Mouse (Mus musculus): ENCODE measurements around the gene Rapgef5. TPM values are rescaled to one million over a fixed set of nuclear protein-coding genes. Genes with fewer than 3 reads are reported as not detected.

The Rapgef5 gene
- total RNA-seq, 2 experiments from 2014 or later: 129 to 141 TPM

- intact Hi-C loops (cut with DNase I): loop anchor here (5.0 kb wide), 1 partner anchor 173 kb away; no protein-coding TSS in a partner anchor
- DNase-seq (ENCODE audit: low spot score in 2 of 2): no peak
These were observed 72.9 kb downstream of the Rapgef5 start for GRCm38 (mm10) chr12:117589186-117589585.

- peak; percentile 12 to 18 for DNase-seq (ENCODE audit: low spot score in 2 of 2)
- intact Hi-C loops (cut with DNase I): no loop called here
These were observed 75.7 kb downstream of the Rapgef5 start for GRCm38 (mm10) chr12:117592019-117592418.

GRCm38 (mm10) chr12:117592583-117592982 is 76.3 kb downstream of the Rapgef5 start:
- no peak for DNase-seq (ENCODE audit: low spot score in 2 of 2)
- intact Hi-C loops (cut with DNase I): no loop called here

GRCm38 (mm10) chr12:117595179-117595578 is 78.9 kb downstream of the Rapgef5 start:
- DNase-seq (ENCODE audit: low spot score in 2 of 2): no peak
- intact Hi-C loops (cut with DNase I): no loop called here

- intact Hi-C loops (cut with DNase I): no loop called here
- no peak for DNase-seq (ENCODE audit: low spot score in 2 of 2)
These were observed 81.9 kb downstream of the Rapgef5 start for GRCm38 (mm10) chr12:117598190-117598589.

GRCm38 (mm10) chr12:117605966-117606365 is 89.7 kb downstream of the Rapgef5 start:
- intact Hi-C loops (cut with DNase I): no loop called here
- no peak for DNase-seq (ENCODE audit: low spot score in 2 of 2)

GRCm38 (mm10) chr12:117612715-117613114 is 96.4 kb downstream of the Rapgef5 start:
- intact Hi-C loops (cut with DNase I): no loop called here
- DNase-seq (ENCODE audit: low spot score in 2 of 2): no peak

GRCm38 (mm10) chr12:117619523-117620023 is 103.3 kb downstream of the Rapgef5 start:
- intact Hi-C loops (cut with DNase I): no loop called here
- no peak for DNase-seq (ENCODE audit: low spot score in 2 of 2)

- intact Hi-C loops (cut with DNase I): no loop called here
- DNase-seq (ENCODE audit: low spot score in 2 of 2): no peak
These were observed 106.7 kb downstream of the Rapgef5 start for GRCm38 (mm10) chr12:117622972-117623371.

GRCm38 (mm10) chr12:117627311-117627710 is 111.0 kb downstream of the Rapgef5 start:
- intact Hi-C loops (cut with DNase I): no loop called here
- peak in 1 of 2 experiments; percentile 17 for DNase-seq (ENCODE audit: low spot score in 2 of 2)

- intact Hi-C loops (cut with DNase I): no loop called here
- no peak for DNase-seq (ENCODE audit: low spot score in 2 of 2)
These were observed 112.2 kb downstream of the Rapgef5 start for GRCm38 (mm10) chr12:117628321-117629093.

- DNase-seq (ENCODE audit: low spot score in 2 of 2): no peak
- intact Hi-C loops (cut with DNase I): no loop called here
These were observed 115.9 kb downstream of the Rapgef5 start for GRCm38 (mm10) chr12:117632133-117632532.

GRCm38 (mm10) chr12:117636139-117636772 is 120.0 kb downstream of the Rapgef5 start:
- intact Hi-C loops (cut with DNase I): no loop called here
- no peak for DNase-seq (ENCODE audit: low spot score in 2 of 2)

- intact Hi-C loops (cut with DNase I): no loop called here
- peak; percentile 43 to 57 for DNase-seq (ENCODE audit: low spot score in 2 of 2)
These were observed 120.7 kb downstream of the Rapgef5 start for GRCm38 (mm10) chr12:117636969-117637368.

- no peak for DNase-seq (ENCODE audit: low spot score in 2 of 2)
- intact Hi-C loops (cut with DNase I): no loop called here
These were observed 122.6 kb downstream of the Rapgef5 start for GRCm38 (mm10) chr12:117638833-117639232.

GRCm38 (mm10) chr12:117639356-117640121 is 123.3 kb downstream of the Rapgef5 start:
- intact Hi-C loops (cut with DNase I): no loop called here
- DNase-seq (ENCODE audit: low spot score in 2 of 2): no peak

GRCm38 (mm10) chr12:117642512-117642911 is 126.2 kb downstream of the Rapgef5 start:
- no peak for DNase-seq (ENCODE audit: low spot score in 2 of 2)
- intact Hi-C loops (cut with DNase I): no loop called here

- intact Hi-C loops (cut with DNase I): no loop called here
- DNase-seq (ENCODE audit: low spot score in 2 of 2): no peak
These were observed 129.5 kb downstream of the Rapgef5 start for GRCm38 (mm10) chr12:117645771-117646170.

GRCm38 (mm10) chr12:117653920-117654472 is 137.7 kb downstream of the Rapgef5 start:
- intact Hi-C loops (cut with DNase I): no loop called here
- no peak for DNase-seq (ENCODE audit: low spot score in 2 of 2)

GRCm38 (mm10) chr12:117656935-117657334 is 140.7 kb downstream of the Rapgef5 start:
- DNase-seq (ENCODE audit: low spot score in 2 of 2): no peak
- intact Hi-C loops (cut with DNase I): no loop called here
